Mouse (Mus musculus) spleen, embryonic (tissue): ENCODE results near the gene Tpst2.

Experiments
- CTCF ChIA-PET: fragments of 350-600 bp; sonication (Branson Sonifier 250); formaldehyde crosslinking; loops from one replicate; lab custom pipeline; 2022; lab: Charles Lee

Tpst2 gene

GRCm38 (mm10) chr5:112276267-112276873 lies at the start of gene Tpst2:
Gene Tpst2 (plus strand): TSS chr5:112276691.
- CTCF ChIA-PET: no interaction called here

- CTCF ChIA-PET: no interaction called here
Observed at GRCm38 (mm10) chr5:112227354-112227753, 49.1 kb upstream of the Tpst2 start.

DNA sequence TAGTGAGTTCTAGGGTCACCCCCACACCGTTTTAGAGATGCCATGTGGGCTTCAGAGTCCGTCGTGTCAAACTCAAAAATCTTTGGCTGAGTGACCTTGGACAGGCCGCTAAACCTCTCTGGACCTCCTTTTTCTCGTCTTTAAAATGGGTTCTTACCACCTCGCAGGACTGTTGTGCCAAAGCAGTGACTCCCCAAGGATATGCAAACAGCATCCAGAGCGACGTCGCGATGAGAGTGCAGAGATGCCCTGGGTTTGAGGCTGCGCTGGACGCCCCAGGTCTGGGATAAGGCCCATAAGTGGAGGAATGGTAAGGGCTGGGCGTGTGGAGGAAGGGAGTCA lies 48.6 kb upstream of the Tpst2 start:
- CTCF ChIA-PET: no interaction called here

GRCm38 (mm10) chr5:112228240-112229076 lies 48.0 kb upstream of the Tpst2 start:
- CTCF ChIA-PET: no interaction called here

DNA sequence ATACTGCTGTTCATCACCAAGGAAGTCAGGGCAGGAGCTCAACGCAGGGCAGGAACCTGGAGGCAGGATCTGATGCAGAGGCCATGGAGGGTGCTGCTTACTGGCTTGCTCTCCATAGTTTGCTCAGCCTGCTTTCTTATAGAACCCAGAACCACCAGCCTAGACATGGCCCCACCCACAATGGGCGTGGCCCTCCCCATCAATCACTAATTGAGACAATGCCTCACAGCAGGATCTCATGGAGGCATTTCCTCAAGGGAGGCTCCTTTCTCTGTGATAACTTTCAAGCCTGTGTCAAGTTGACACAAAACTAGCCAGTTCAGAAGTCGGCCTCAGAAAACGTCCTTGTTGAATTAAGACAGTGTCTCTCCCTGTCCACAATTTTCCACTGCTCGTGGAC lies 40.7 kb upstream of the Tpst2 start:
- CTCF ChIA-PET: no interaction called here

- CTCF ChIA-PET: interaction anchor here (0.6 to 0.7 kb wide), 2 partner anchors 64 to 100 kb away, joined by 3 to 13 read pairs; no protein-coding TSS in a partner anchor
Observed at GRCm38 (mm10) chr5:112236631-112237030, 39.9 kb upstream of the Tpst2 start.

- CTCF ChIA-PET: no interaction called here
Observed at GRCm38 (mm10) chr5:112237439-112237838, 39.1 kb upstream of the Tpst2 start.

DNA sequence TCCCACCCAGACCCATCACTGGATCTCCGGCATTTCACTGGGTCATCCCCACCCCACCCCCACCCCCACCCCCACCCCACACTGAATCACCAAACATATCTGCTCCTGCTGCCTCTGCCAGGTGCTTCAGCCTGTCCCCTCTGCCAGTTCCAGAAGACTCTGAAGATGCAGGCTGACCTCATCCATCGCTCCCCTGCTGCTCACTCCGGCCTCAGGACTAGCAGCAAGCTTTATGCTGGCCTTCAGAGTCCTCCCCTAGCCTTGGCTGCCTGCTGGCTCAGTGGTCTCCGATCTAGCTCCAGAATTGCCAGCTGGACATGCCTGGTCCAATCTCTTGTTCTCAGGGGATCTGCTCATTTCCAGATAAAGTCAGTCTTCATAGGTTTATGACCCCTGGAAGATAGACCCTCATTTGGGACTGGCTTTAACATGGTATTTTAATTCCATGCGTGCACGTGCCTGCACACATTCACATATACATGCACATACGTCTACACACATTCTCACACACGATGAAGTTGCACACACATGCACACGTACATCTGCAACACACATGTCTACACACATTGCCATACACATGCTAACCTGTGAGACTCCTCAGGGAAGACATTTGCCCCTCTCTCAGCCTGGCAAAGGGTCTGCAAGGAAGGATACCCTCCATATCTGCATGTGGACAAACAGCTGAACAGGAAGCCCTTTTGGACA lies 38.5 kb upstream of the Tpst2 start:
- CTCF ChIA-PET: no interaction called here

- CTCF ChIA-PET: no interaction called here
Observed at GRCm38 (mm10) chr5:112238781-112239482, 37.6 kb upstream of the Tpst2 start.

- CTCF ChIA-PET: interaction anchor here (0.7 to 1.3 kb wide), 7 partner anchors 46 to 187 kb away, joined by 3 to 7 read pairs (median 4); partner anchors contain the start of genes Hps4 and Srrd
Observed at GRCm38 (mm10) chr5:112240761-112241160, 35.7 kb upstream of the Tpst2 start.

DNA sequence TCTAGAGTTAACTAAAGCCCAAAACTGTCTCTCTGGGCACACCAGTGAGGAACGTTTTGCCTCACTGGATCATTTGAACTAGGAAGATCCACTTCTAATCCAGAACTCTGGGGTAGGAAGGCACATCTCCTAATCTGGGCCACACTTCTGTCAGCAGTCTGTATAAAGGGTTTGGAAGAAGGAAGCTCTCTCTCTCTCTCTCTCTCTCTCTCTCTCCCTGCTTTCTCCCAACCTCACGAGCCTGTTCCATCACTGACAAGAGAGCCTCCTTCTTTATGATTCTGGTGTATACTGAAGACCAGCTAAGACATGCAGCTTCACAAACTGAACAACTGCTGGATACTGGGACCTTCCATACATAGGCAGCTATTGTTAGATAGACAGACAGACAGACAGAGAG lies 34.6 kb upstream of the Tpst2 start:
- CTCF ChIA-PET: interaction anchor here (0.8 kb wide), 1 partner anchor 25 kb away, joined by 4 read pairs; no protein-coding TSS in a partner anchor

GRCm38 (mm10) chr5:112242361-112242778 lies 34.1 kb upstream of the Tpst2 start:
- CTCF ChIA-PET: no interaction called here

- CTCF ChIA-PET: no interaction called here
Observed at GRCm38 (mm10) chr5:112243041-112243440, 33.5 kb upstream of the Tpst2 start.

DNA sequence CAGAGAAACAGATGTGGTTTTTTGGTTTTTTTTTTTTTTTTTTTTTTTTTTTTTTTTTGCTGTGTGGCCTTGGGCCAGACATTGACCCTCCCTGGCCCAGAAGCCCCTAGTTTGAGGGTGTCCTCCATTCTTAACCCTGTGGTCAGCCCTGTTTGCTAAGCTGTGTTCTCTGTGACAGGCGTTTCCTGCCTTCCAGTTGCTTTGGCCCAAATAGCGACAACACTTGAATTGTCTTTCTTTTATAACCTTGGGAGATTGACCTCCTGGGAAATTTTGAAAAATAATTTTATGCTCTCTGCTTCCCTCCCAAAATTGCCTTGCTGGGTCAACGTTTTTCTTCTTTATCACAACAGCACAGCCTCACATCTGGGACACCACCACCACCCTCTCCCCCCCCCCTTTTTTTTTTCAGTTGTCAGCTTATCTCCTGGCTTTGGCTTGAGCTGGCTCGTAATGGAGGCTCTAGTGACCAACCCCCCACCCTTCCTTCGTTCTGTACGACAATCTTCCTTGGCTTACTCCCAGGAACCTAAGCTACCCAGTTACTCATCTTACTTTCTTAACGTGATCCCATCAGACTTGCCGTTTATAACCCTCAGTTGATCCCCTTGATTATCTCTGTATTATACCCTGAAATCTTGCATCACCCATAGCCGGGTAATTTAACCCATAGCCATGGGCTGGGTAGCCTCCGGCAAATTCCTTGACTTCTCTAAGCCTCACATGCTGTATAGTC lies 32.8 kb upstream of the Tpst2 start:
- CTCF ChIA-PET: no interaction called here

DNA sequence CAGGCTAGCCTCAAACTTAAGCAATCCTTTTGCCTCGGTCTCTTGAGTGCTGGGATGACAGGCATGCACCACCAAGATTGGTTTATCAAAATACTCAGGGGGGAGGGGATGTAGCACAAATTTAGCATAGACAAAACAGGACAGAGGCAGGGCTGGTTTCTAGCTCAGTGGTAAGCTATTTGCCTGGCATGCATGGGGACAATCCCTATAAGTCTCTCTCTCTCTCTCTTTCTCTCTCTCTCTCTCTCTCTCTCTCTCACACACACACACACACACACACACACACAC lies 32.3 kb upstream of the Tpst2 start:
- CTCF ChIA-PET: no interaction called here

DNA sequence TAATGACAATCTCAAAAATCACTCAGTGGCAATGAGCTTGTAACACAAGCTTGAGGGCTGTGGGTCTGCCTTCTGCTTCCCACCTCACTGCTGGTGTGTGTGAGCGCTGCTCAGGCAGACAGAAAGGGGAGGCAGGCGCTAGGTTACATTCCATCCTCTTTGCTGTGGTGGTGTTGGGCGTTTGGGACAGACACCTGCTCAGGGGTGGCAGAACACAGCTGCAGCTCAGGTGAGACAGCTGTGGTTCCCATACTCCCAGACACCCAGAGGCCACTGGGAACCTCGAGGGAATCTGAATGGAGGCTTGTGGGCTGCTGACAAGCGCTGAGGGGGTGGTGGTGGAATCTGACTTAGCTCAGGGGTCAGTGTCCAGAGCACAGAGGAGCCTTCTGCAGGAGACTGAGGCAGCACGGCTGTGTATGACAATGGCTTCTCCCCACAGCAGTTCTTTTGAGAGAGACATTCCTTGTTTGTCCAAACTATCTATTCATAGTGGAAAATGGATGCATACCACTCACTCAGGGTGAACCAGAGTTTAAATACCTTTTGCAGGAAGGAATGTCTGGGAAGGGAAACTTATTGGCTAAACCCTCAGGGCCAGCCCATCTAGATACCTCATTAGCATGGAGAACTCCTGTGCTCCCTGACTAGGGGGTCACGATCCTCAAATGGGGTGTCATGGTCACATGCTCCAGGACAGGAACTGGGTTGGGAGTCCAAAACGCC lies 31.4 kb upstream of the Tpst2 start:
- CTCF ChIA-PET: no interaction called here

GRCm38 (mm10) chr5:112247399-112247798 lies 29.1 kb upstream of the Tpst2 start:
- CTCF ChIA-PET: no interaction called here

DNA sequence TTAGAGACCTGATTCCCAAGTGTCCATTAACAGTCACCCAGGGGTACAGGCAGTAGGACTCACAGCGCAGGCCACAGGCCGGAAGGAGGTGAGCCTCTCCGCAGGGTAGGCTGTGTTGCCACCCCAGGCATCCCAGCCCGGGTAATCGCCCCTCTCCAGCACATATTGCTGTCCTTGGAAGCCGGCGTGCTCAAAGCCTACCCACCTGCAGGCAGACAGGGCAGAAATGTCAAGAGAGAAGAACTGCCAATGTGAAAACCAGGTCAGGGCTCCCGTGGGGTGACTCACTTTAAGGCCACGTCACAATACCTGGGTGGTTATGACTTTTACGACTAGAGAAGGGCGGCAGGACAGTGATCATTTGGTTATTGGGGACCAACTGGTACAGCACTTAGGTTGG lies 27.4 kb upstream of the Tpst2 start:
- CTCF ChIA-PET: no interaction called here

DNA sequence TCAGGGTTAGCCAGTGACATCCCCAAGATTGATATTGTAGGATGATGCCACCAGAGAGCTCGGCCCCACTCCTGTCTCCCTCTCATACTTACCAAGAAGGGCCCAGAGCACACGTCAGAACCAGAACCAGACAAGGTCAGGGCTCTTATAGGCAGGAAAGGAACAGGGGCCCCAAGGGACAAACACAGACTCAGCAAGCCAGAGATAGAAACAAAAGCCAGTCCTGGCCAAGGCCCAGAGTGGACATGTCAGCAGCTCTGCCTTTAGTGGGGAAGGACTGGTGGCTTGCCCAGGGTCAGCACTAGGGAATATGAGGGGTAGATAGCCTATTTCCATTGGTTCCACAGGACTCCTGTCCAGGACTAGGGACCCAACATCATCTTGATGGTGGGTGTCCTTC lies 24.1 kb upstream of the Tpst2 start, which contains the start of gene Cryba4:
Gene Cryba4, minus strand, starts transcription at position 119 of the 400 bp plus-strand sequence.
- CTCF ChIA-PET: no interaction called here

DNA sequence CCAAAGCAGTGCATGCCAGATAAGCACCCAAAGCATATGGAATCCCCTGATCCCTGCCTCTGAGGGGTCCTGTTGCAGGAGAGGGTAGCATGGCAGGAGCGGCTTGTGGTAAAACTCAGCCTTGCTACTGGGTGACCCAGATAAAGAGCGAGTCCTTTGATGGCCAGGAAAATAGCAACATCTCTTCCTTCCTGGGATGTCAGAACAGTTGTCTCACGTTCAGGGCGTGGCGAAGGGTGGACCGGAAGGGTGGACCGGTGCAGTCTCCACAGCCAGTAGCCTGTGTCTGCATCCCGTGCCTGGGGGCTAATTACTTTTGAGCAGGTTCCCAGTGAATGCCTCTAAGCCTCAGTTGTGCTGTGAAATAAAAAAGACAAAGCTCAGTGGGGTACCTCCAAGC lies 23.3 kb upstream of the Tpst2 start:
- CTCF ChIA-PET: no interaction called here
